Mouse (Mus musculus) midbrain, embryonic 16.5 days (tissue): ENCODE measurements around the gene Zfp637. TPM values are rescaled to one million over a fixed set of nuclear protein-coding genes. Genes with fewer than 3 reads are reported as not detected.

Experiments
- ATAC-seq: fragments of 200-750 bp; cut with Nextera tagmentation; 2 replicates; pipeline ENCODE4 v1.8.0; 2017; ENCODE audit warnings: moderate TSS enrichment
- H3K27ac ChIP-seq: fragments of 300-500 bp; sonication (generic); 2 replicates; pipeline ENCODE4 v1.5.1; 2014; ENCODE audit warnings: mild to moderate bottlenecking, low read length, mixed read lengths
- H3K27me3 ChIP-seq: fragments of 300-500 bp; sonication (generic); 2 replicates; pipeline ENCODE4 v1.6.1; 2014; ENCODE audit warnings: low read depth, low read length, mixed read lengths; ENCODE audit not compliant: control insufficient read depth, insufficient read depth
- H3K36me3 ChIP-seq: fragments of 300-500 bp; sonication (generic); 2 replicates; pipeline ENCODE4 v1.6.1; 2014; ENCODE audit warnings: mild to moderate bottlenecking, low read length, moderate library complexity, mixed read lengths; ENCODE audit not compliant: control insufficient read depth, insufficient read depth
- H3K4me1 ChIP-seq: fragments of 300-500 bp; sonication (generic); 2 replicates; pipeline ENCODE4 v1.6.1; 2014; ENCODE audit warnings: mild to moderate bottlenecking, low read length, mixed read lengths; ENCODE audit not compliant: control insufficient read depth, insufficient read depth
- H3K4me2 ChIP-seq: fragments of 300-500 bp; sonication (generic); 2 replicates; pipeline ENCODE4 v1.6.1; 2014; ENCODE audit warnings: mild to moderate bottlenecking, low read length, mixed read lengths
- H3K4me3 ChIP-seq: fragments of 300-500 bp; sonication (generic); 2 replicates; pipeline ENCODE4 v1.5.1; 2014; ENCODE audit warnings: low read depth, mild to moderate bottlenecking, low read length, moderate library complexity, mixed read lengths
- H3K9ac ChIP-seq: fragments of 300-500 bp; sonication (generic); 2 replicates; pipeline ENCODE4 v1.6.1; 2014; ENCODE audit warnings: low read depth, low read length, mixed read lengths
- H3K9me3 ChIP-seq: fragments of 300-500 bp; sonication (generic); replicated peaks from 2 replicates; pipeline ENCODE4 v1.6.1; 2014; ENCODE audit warnings: mild to moderate bottlenecking, low read length, mixed read lengths; ENCODE audit not compliant: control insufficient read depth, poor library complexity, severe bottlenecking
- WGBS: fragments of 180-500 bp; shearing (Covaris S2); extraction: QIAGEN DNeasy Blood & Tissue Kit; methylation state at CpG from one replicate; pipeline ENCODE4 v1.1.7; 2014; 5-methylcytosine and 5-hydroxymethylcytosine counted together
- polyA plus RNA-seq: library from polyadenylated mRNA; unstranded; fragments of >200 nt; fragmentation: Nextera tagmentation; extraction: Ambion mirVana; gene quantifications from 2 replicates; pipeline ENCODE4 v1.2.1, GENCODE M21; 2015

The Zfp637 gene
- polyA plus RNA-seq, 1 experiment from 2014 or later: 138 TPM

DNA sequence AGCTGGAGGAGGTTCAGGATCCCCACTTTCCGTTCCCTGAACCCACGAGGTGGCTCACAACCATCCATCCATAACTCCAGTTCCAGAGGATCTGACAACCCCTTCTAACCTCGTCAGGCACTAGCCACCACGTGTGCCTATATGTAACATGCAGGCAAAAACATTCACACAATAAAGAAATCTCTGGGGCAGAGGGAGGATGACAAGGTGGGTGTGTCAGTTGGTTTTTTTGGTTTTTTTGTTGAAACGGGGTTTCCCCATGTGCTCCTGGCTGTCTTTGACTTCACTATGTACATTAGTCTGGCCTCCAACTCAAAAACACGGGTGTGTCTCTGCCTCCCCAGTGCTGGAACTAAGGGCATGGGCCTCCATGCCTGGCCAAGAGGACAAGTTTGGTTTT, 49.3 kb downstream of the Zfp637 start:
- H3K36me3 ChIP-seq: no peaks in the 10 kb centered on the region
- no peak overlapping the region for H3K9ac ChIP-seq
- H3K4me3 ChIP-seq: no peak overlapping the region
- 84% methylated on average over 6 of the region's 6 CpGs for WGBS
- ATAC-seq: no peak
- no peaks in the 10 kb centered on the region for H3K9me3 ChIP-seq
- no peaks in the 10 kb centered on the region for H3K4me1 ChIP-seq
- H3K27me3 ChIP-seq: no peaks in the 10 kb centered on the region
- H3K27ac ChIP-seq: no peak overlapping the region
- no peak overlapping the region for H3K4me2 ChIP-seq

DNA sequence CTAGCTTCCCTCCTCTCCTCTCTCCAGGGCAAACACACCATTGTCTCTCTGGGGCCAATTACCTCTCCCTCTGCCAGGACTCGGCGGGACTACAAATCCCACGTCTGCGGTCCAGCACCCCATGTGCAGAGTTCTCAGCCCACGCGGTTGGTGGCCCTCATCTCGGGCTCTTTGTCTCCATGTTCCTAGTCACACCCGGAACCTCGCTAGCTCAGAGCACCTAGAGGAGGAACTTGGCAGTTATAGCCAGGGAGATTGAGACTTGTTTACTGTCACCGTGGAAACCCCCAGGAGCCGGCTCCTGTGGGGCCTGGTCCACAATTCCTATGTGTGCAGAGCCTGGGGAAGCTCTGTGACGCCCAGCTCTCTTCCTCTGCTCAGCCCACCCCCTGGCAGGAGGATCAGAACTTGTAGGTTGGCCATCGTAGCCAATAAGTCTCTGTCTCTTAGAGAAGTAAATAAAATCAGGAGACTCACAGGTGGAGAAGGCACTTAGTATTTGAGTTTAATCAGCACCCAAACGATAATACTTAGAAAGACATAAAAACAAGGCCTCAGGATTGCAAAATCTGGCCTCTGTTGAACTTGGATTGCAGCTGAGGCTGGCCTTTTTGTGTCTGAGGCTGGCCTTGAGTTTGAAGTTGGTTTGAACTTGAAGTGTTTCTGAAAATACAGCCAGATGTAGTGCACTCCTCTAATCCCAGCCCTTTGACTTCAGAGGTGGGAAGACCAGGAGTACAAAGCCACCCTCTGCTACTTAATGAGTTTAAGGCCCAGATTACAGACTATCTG, 50.6 kb downstream of the Zfp637 start:
- Histone ChIP-seq H3K4me2 (no peak overlapping the region), H3K9me3 (no peaks in the 10 kb centered on the region)
- WGBS: 59% methylated on average over 14 of the region's 14 CpGs

DNA sequence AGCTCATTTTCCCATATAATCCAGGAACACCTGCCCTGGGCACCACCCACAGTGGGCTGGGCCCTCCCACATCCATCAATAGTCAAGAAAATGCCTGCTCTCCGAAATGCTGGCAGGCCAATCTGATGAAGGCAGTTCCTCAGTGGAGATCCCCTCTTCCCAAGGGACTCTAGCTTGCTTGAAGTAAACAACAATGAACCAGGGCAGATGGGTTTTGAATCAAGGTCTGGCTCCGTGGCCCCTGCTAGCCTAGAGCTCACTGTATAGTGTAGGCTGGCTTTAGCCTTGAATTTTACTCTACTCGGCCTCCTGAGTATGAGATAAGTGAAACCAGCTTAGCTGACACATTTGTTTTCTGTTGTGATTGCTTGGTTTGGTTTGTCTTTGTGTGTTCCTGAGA, 51.4 kb downstream of the Zfp637 start:
- ATAC-seq: no peak
- Histone ChIP-seq H3K9ac (no peak overlapping the region), H3K27ac (no peak overlapping the region), H3K36me3 (no peaks in the 10 kb centered on the region), H3K9me3 (no peaks in the 10 kb centered on the region), H3K27me3 (no peaks in the 10 kb centered on the region), H3K4me1 (no peaks in the 10 kb centered on the region), H3K4me3 (no peak overlapping the region), H3K4me2 (no peak overlapping the region)
- WGBS: 79% methylated on average over 3 of the region's 3 CpGs

More for the DNA sequence above, 50.6 kb downstream of the Zfp637 start:
- H3K4me3 ChIP-seq: no peak overlapping the region
- no peaks in the 10 kb centered on the region for H3K4me1 ChIP-seq
- no peak for ATAC-seq
- no peaks in the 10 kb centered on the region for H3K27me3 ChIP-seq
- H3K36me3 ChIP-seq: no peaks in the 10 kb centered on the region
- H3K27ac ChIP-seq: no peak overlapping the region
- H3K9ac ChIP-seq: no peak overlapping the region

DNA sequence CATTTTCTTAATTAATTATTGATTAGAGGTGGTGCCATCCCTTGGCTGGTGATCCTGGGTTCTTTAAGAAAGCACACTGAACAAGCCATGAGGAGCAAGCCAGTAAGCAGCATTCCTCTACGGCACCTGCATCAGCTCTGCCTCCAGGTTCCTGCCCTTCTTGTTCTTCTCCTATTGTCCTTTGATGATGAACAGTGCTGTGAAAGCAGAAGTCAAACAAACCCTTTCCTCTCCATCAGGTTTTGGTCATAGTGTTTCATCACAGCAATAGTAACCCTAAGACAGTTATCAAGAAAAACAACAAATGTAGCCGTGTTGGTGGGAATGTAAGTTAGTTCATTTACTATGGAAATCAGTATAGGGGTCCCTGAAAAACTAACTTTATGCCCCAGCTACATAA, 52.5 kb downstream of the Zfp637 start:
- Histone ChIP-seq H3K27ac (no peak overlapping the region), H3K27me3 (no peaks in the 10 kb centered on the region), H3K9me3 (no peaks in the 10 kb centered on the region), H3K36me3 (no peaks in the 10 kb centered on the region), H3K4me2 (no peak overlapping the region), H3K4me1 (no peaks in the 10 kb centered on the region), H3K9ac (no peak overlapping the region), H3K4me3 (no peak overlapping the region)
- 92% methylated on average over 2 of the region's 2 CpGs for WGBS
- ATAC-seq: no peak

Other genes starting within 250 kb of the Zfp637 start
- 16.8 and 17.9 TPM in 2 replicates for gene Zfp239, start 20.9 kb downstream of the Zfp637 start, polyA plus RNA-seq
- gene Hnrnpf, start 59.1 kb downstream of the Zfp637 start, polyA plus RNA-seq: 226 and 237 TPM in 2 replicates
- gene Fxyd4, start 96.5 kb downstream of the Zfp637 start, polyA plus RNA-seq: 1.8 and 3.5 TPM in 2 replicates
- gene Rasgef1a, start 170.3 kb downstream of the Zfp637 start, polyA plus RNA-seq: 7.8 and 8.8 TPM in 2 replicates